Mouse (Mus musculus) heart, adult 2 months (tissue): ENCODE measurements around the gene Dnajc11. TPM values are rescaled to one million over a fixed set of nuclear protein-coding genes. Genes with fewer than 3 reads are reported as not detected.
A peak's percentile ranks its signal among the peaks of the same experiment; 100 is the strongest.

Experiments
- DNase-seq, 2 experiments: peaks; one replicate each; pipeline ENCODE4 v3.0.0; 2021
- H3K27ac ChIP-seq: fragments of 200-600 bp; 2 replicates; pipeline ENCODE4 v1.8.1; 2022
- H3K27me3 ChIP-seq: fragments of 200-500 bp; 2 replicates; pipeline ENCODE4 v1.6.1; 2012; ENCODE audit warnings: mild to moderate bottlenecking, low read length, inconsistent platforms, mixed read lengths; ENCODE audit not compliant: control insufficient read depth, insufficient read depth
- H3K36me3 ChIP-seq: fragments of 200-500 bp; 2 replicates; pipeline ENCODE4 v1.6.1; 2012; ENCODE audit warnings: low read length, inconsistent platforms; ENCODE audit not compliant: control insufficient read depth, insufficient read depth
- H3K4me1 ChIP-seq: fragments of 200-500 bp; 2 replicates; pipeline ENCODE4 v1.6.1; 2011; ENCODE audit warnings: low read length; ENCODE audit not compliant: control insufficient read depth, insufficient read depth
- H3K4me3 ChIP-seq: fragments of 200-600 bp; 2 replicates; pipeline ENCODE4 v1.8.1; 2022
- H3K79me2 ChIP-seq: fragments of 200-500 bp; replicated peaks from 2 replicates; pipeline ENCODE4 v1.6.1; 2012; ENCODE audit warnings: mild to moderate bottlenecking, inconsistent platforms, low read length, moderate library complexity, mixed read lengths; ENCODE audit not compliant: control insufficient read depth, insufficient read depth
- H3K9ac ChIP-seq: fragments of 200-500 bp; 2 replicates; pipeline ENCODE4 v1.6.1; 2012; ENCODE audit warnings: low read depth, mild to moderate bottlenecking, control low read depth, inconsistent platforms, low read length, mixed read lengths
- CTCF ChIP-seq: fragments of 200-600 bp; IDR thresholded peaks from 2 replicates; pipeline ENCODE4 v1.8.1; 2022; ENCODE audit warnings: antibody characterized with exemption, mild to moderate bottlenecking, moderate library complexity
- EP300 ChIP-seq: fragments of 200-500 bp; IDR thresholded peaks from 2 replicates; pipeline ENCODE4 v1.6.1; 2011; ENCODE audit warnings: low read depth, low read length, control low read depth; ENCODE audit not compliant: insufficient read depth
- POLR2A ChIP-seq: fragments of 200-500 bp; IDR thresholded peaks from 2 replicates; pipeline ENCODE4 v1.6.1; 2011; ENCODE audit warnings: mild to moderate bottlenecking, low read depth, low read length, control low read depth; ENCODE audit not compliant: insufficient read depth
- WGBS: fragments of 180-500 bp; shearing (Covaris S2); methylation state at CpG from one replicate; pipeline ENCODE4 v1.1.7; 2018; 5-methylcytosine and 5-hydroxymethylcytosine counted together
- intact Hi-C: fragments of 180-260 bp; cut with DNase I; formaldehyde crosslinking; loops from one replicate; pipeline ENCODE4 v1.15.1; 2025
- polyA plus RNA-seq: library from polyadenylated mRNA; depleted of rRNA; stranded (reverse); fragments of >200 nt; gene quantifications from 2 replicates; pipeline ENCODE4 v1.2.3, GENCODE M21; 2012
- total RNA-seq, 2 experiments: library from RNA; stranded (reverse); gene quantifications; 2 replicates each; pipeline ENCODE4 v1.2.3; 2021

Dnajc11 gene
- total and polyA plus RNA-seq, 3 experiments = 55.9 to 84.3 (median 71.0) TPM

- Histone ChIP-seq H3K4me3 (no peak overlapping the region), H3K79me2 (peaks cover 2% of the 10 kb centered on the region; the same call in 1 of the 2 replicates), H3K36me3 (no peaks in the 10 kb centered on the region), H3K27ac (no peak overlapping the region), H3K4me1 (peaks cover 1% of the 10 kb centered on the region; the same call in 1 of the 2 replicates), H3K9ac (no peak overlapping the region), H3K27me3 (no peaks in the 10 kb centered on the region)
- intact Hi-C loops = no loop called here
- DNase-seq = peak in 1 of 2 experiments; percentile 42
- WGBS = 73% methylated on average over 14 of the region's 14 CpGs
- TF ChIP-seq CTCF (no peak), POLR2A (no peak), EP300 (0 out of 2 replicates have a peak, but pooled peaks have one; percentile 16)
Observed at GRCm38 (mm10) chr4:151948497-151949471, 15.3 kb downstream of the Dnajc11 start.

- no peak overlapping the region for H3K4me3 ChIP-seq
- H3K36me3 ChIP-seq = no peaks in the 10 kb centered on the region
- H3K27me3 ChIP-seq = no peaks in the 10 kb centered on the region
- no peak for TF ChIP-seq EP300
- TF ChIP-seq CTCF = no peak
- TF ChIP-seq POLR2A = no peak
- 84% methylated on average over 6 of the region's 6 CpGs for WGBS
- no peak overlapping the region for H3K27ac ChIP-seq
- peaks cover 1% of the 10 kb centered on the region; the same call in 1 of the 2 replicates for H3K4me1 ChIP-seq
- intact Hi-C loops = no loop called here
- no peak for DNase-seq
- no peaks in the 10 kb centered on the region for H3K79me2 ChIP-seq
- no peak overlapping the region for H3K9ac ChIP-seq
Observed at GRCm38 (mm10) chr4:151953209-151953608, 19.7 kb downstream of the Dnajc11 start.

GRCm38 (mm10) chr4:151955791-151956190 lies 22.3 kb downstream of the Dnajc11 start:
- intact Hi-C loops = no loop called here
- H3K79me2 ChIP-seq = no peaks in the 10 kb centered on the region
- WGBS = 89% methylated on average over 1 of the region's 1 CpGs
- no peak overlapping the region for H3K9ac ChIP-seq
- TF ChIP-seq CTCF (no peak), EP300 (no peak), POLR2A (no peak)
- no peaks in the 10 kb centered on the region for H3K36me3 ChIP-seq
- H3K27me3 ChIP-seq = no peaks in the 10 kb centered on the region
- H3K27ac ChIP-seq = no peak overlapping the region
- H3K4me1 ChIP-seq = no peaks in the 10 kb centered on the region
- no peak for DNase-seq
- H3K4me3 ChIP-seq = no peak overlapping the region

- Histone ChIP-seq H3K27me3 (no peaks in the 10 kb centered on the region), H3K36me3 (no peaks in the 10 kb centered on the region), H3K9ac (no peak overlapping the region), H3K4me3 (no peak overlapping the region), H3K27ac (no peak overlapping the region), H3K79me2 (no peaks in the 10 kb centered on the region), H3K4me1 (no peaks in the 10 kb centered on the region; the same call in 1 of the 2 replicates)
- TF ChIP-seq EP300 (no peak), POLR2A (no peak), CTCF (no peak)
- WGBS = 47% methylated on average over 9 of the region's 9 CpGs
- intact Hi-C loops = no loop called here
- DNase-seq = no peak
Observed at GRCm38 (mm10) chr4:151957584-151958315, 24.3 kb downstream of the Dnajc11 start.

GRCm38 (mm10) chr4:151959849-151960512 lies 26.5 kb downstream of the Dnajc11 start:
- DNase-seq = no peak
- 85% methylated on average over 11 of the region's 11 CpGs for WGBS
- H3K79me2 ChIP-seq = no peaks in the 10 kb centered on the region
- no peaks in the 10 kb centered on the region for H3K36me3 ChIP-seq
- no peak for TF ChIP-seq EP300
- TF ChIP-seq CTCF = no peak
- TF ChIP-seq POLR2A = no peak
- no peaks in the 10 kb centered on the region for H3K27me3 ChIP-seq
- no peak overlapping the region for H3K27ac ChIP-seq
- intact Hi-C loops = no loop called here
- H3K4me1 ChIP-seq = no peaks in the 10 kb centered on the region; the same call in 1 of the 2 replicates
- H3K9ac ChIP-seq = no peak overlapping the region
- H3K4me3 ChIP-seq = no peak overlapping the region
